Mouse (Mus musculus): Measurements from ENCODE around the gene Tanc2. TPM values are rescaled to one million over a fixed set of nuclear protein-coding genes. Genes with fewer than 3 reads are reported as not detected.

Tanc2 gene
- polyA plus RNA-seq, 1 experiment: 6.2 TPM

DNA sequence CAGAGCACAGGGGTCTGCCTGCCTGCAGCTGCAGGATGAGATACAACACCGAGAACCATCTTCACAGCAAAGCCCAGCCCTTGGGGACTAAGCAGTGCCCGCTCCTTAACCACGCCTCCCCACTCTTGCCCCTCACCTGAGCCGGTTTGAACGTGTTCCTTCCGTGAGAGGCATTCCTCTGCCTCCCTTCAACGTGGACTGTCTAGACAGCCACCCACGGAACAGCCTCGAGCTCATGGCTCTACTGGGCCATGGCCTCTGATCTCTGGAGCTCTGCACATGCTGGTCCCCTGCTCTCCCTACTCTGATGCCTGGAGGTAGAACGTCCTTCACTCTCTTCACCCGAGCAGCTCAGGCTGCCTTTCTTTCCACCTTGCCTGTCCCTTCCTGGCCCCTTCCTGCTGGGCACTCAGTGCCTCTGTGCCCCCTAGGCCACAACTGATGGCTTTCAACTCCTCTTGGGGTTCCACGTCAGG is 363.2 kb downstream of the Tanc2 start, which contains the start of gene Cyb561:
Gene Cyb561, minus strand, starts transcription at position 426 of the 476 bp plus-strand sequence.
- TF ChIP-seq CTCF (IDR thresholded peaks at IDR 0.05; ENCODE audit: control insufficient read depth, insufficient read depth, insufficient replicate concordance, low read depth, low read length) (no peak), POLR2A (IDR thresholded peaks at IDR 0.05; ENCODE audit: control insufficient read depth, low read depth, low read length) (no peak)
- Histone ChIP-seq H3K27ac (ENCODE audit: control insufficient read depth, insufficient read depth, low read depth, low read length) (no peak within 1 kb of the TSS), H3K4me3 (ENCODE audit: control insufficient read depth, low read depth, low read length) (no peak within 1 kb of the TSS)

DNA sequence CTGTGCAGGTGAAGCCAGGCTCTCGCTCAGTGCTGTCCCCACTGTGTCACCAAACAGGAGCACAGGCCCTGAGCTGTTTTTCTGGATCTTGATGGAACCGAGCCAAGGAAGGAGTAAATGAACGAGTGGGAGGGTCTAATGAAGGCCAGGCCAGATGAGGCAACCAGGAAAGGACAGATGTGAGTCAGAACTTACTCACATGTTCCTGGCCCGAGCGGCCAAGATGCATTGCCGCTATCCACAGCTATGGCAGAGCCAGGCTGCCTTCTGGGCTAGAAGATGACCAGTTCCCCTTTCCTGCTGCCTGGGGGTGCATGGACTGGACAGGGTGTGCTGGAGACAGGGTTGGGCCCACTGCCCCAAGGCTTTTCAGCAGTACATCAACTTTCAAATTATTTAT is 363.6 kb downstream of the Tanc2 start:
- Histone ChIP-seq H3K4me3 (ENCODE audit: control insufficient read depth, low read depth, low read length) (no peak overlapping the region), H3K27ac (ENCODE audit: control insufficient read depth, insufficient read depth, low read depth, low read length) (no peak overlapping the region), H3K27me3 (ENCODE audit: control insufficient read depth, insufficient read depth, low read length) (no peaks in the 10 kb centered on the region), H3K36me3 (ENCODE audit: control insufficient read depth, insufficient read depth, low read length) (no peaks in the 10 kb centered on the region; the same call in 1 of the 2 replicates), H3K4me1 (ENCODE audit: control insufficient read depth, insufficient read depth, low read length) (peaks cover 9% of the 10 kb centered on the region)
- no peak for TF ChIP-seq CTCF (IDR thresholded peaks at IDR 0.05; ENCODE audit: control insufficient read depth, insufficient read depth, insufficient replicate concordance, low read depth, low read length)
- TF ChIP-seq POLR2A (IDR thresholded peaks at IDR 0.05; ENCODE audit: control insufficient read depth, low read depth, low read length): no peak

More for the DNA sequence above, 363.2 kb downstream of the Tanc2 start, which contains the start of gene Cyb561:
- Histone ChIP-seq H3K4me1 (ENCODE audit: control insufficient read depth, insufficient read depth, low read length) (peaks cover 9% of the 10 kb centered on the region), H3K27me3 (ENCODE audit: control insufficient read depth, insufficient read depth, low read length) (no peaks in the 10 kb centered on the region), H3K36me3 (ENCODE audit: control insufficient read depth, insufficient read depth, low read length) (no peaks in the 10 kb centered on the region; the same call in 1 of the 2 replicates)

DNA sequence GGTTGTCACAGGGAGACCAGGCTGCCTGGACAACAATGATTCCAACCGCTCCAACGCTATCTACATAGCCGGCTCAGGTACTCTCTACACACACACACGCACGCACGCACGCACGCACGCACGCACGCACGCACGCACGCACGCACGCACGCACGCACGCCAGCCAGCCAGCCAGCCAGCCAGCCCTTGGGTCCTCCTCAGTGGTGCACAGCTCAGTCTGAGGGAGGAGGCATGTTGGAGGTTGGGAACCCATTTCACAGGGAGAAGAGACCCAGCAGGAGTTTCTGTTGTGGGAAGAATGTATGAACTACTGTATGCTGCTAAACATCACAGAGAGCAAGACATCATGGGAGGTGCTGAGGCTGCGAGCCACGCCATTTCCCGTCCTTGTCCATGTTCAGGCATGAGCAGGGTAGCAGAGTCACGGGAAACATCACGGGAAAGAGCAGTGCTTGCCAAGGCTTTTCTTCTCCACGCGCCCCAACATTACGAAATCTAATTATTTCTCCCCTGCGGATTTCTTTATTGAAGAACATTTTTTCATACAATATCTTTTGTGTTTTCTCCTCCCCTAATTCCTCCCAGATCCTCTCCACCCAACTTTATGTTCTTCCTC is 366.1 kb downstream of the Tanc2 start:
- Histone ChIP-seq H3K4me3 (ENCODE audit: control insufficient read depth, low read depth, low read length) (peak overlapping the region; percentile 71), H3K36me3 (ENCODE audit: control insufficient read depth, insufficient read depth, low read length) (no peaks in the 10 kb centered on the region; the same call in 1 of the 2 replicates), H3K27ac (ENCODE audit: control insufficient read depth, insufficient read depth, low read depth, low read length) (peak overlapping the region; percentile 46; the same call in 1 of the 2 replicates), H3K4me1 (ENCODE audit: control insufficient read depth, insufficient read depth, low read length) (peaks cover 16% of the 10 kb centered on the region), H3K27me3 (ENCODE audit: control insufficient read depth, insufficient read depth, low read length) (no peaks in the 10 kb centered on the region)
- TF ChIP-seq CTCF (IDR thresholded peaks at IDR 0.05; ENCODE audit: control insufficient read depth, insufficient read depth, insufficient replicate concordance, low read depth, low read length) (no peak), POLR2A (IDR thresholded peaks at IDR 0.05; ENCODE audit: control insufficient read depth, low read depth, low read length) (peak; percentile 30; the same call in 1 of the 2 replicates)

DNA sequence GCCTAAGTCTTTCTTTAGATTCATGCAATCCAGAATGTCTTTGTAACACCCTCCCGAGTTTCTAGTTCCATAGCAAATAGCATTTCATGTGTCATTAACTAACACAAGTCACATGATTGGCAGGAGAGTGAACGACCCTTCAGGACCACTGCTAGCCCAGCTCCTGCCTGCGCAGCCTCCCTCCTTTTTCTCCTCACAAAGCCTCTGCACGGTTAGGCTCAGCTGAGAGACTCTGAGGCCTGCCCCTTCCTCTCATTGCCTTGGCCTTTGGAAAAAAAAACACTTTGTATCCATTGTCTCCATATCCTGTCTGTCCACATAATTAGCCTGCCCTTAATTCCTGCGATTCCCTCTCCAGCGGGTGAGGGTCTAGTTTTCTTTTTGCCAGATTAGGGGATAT is 367.7 kb downstream of the Tanc2 start:
- Histone ChIP-seq H3K4me1 (ENCODE audit: control insufficient read depth, insufficient read depth, low read length) (peaks cover 16% of the 10 kb centered on the region), H3K27me3 (ENCODE audit: control insufficient read depth, insufficient read depth, low read length) (no peaks in the 10 kb centered on the region), H3K27ac (ENCODE audit: control insufficient read depth, insufficient read depth, low read depth, low read length) (peak overlapping the region; percentile 33; the same call in 1 of the 2 replicates), H3K36me3 (ENCODE audit: control insufficient read depth, insufficient read depth, low read length) (no peaks in the 10 kb centered on the region; the same call in 1 of the 2 replicates), H3K4me3 (ENCODE audit: control insufficient read depth, low read depth, low read length) (no peak overlapping the region)
- TF ChIP-seq POLR2A (IDR thresholded peaks at IDR 0.05; ENCODE audit: control insufficient read depth, low read depth, low read length) (no peak), CTCF (IDR thresholded peaks at IDR 0.05; ENCODE audit: control insufficient read depth, insufficient read depth, insufficient replicate concordance, low read depth, low read length) (no peak)

DNA sequence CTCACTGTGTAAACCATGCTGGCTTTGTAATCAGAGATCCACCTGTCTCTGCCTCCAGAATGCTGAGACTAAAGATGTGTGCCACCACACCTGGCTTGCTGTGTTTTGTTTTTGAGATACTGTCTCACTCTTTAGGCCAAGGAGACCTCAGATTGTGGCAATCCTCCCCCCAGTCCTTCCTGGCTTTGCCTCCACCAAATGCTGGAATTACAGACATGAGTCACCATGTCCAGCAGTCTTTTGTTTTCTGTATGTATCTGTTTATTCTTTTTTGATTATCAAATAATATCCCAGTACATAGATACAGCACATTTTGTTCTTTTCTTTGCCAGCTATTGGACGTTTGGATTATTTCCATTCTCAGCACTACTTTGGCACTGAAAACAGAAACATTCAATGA is 368.8 kb downstream of the Tanc2 start:
- no peak overlapping the region; the same call in 1 of the 2 replicates for H3K27ac ChIP-seq (ENCODE audit: control insufficient read depth, insufficient read depth, low read depth, low read length)

DNA sequence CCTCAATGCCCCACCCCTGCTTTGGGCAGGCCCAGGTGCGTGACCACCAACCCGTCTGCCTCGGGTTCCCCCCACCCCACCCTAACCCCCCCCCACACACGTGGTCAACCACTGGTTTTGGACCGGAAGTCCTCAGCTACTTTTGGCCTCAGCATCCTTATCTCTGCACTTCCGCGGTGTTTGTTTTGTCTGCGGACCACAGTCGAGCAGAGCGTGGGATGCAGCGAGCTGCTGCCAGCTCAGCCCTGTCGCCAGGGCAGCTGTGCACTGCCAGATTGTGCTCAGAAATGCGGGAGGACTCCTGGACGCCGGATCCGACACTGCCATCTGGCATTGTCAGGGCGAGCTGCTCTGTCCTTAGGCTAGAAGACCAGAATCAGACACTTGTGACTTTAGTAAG is 369.6 kb downstream of the Tanc2 start:
- TF ChIP-seq POLR2A (IDR thresholded peaks at IDR 0.05; ENCODE audit: control insufficient read depth, low read depth, low read length) (no peak), CTCF (IDR thresholded peaks at IDR 0.05; ENCODE audit: control insufficient read depth, insufficient read depth, insufficient replicate concordance, low read depth, low read length) (no peak)
- Histone ChIP-seq H3K4me3 (ENCODE audit: control insufficient read depth, low read depth, low read length) (peak overlapping the region; percentile 48), H3K4me1 (ENCODE audit: control insufficient read depth, insufficient read depth, low read length) (peaks cover 12% of the 10 kb centered on the region), H3K36me3 (ENCODE audit: control insufficient read depth, insufficient read depth, low read length) (no peaks in the 10 kb centered on the region), H3K27ac (ENCODE audit: control insufficient read depth, insufficient read depth, low read depth, low read length) (peak overlapping the region; percentile 66), H3K27me3 (ENCODE audit: control insufficient read depth, insufficient read depth, low read length) (no peaks in the 10 kb centered on the region)

More for the DNA sequence above, 368.8 kb downstream of the Tanc2 start:
- H3K4me1 ChIP-seq (ENCODE audit: control insufficient read depth, insufficient read depth, low read length): peaks cover 12% of the 10 kb centered on the region
- no peaks in the 10 kb centered on the region; the same call in 1 of the 2 replicates for H3K36me3 ChIP-seq (ENCODE audit: control insufficient read depth, insufficient read depth, low read length)
- H3K27me3 ChIP-seq (ENCODE audit: control insufficient read depth, insufficient read depth, low read length): no peaks in the 10 kb centered on the region
- H3K4me3 ChIP-seq (ENCODE audit: control insufficient read depth, low read depth, low read length): no peak overlapping the region
- no peak for TF ChIP-seq POLR2A (IDR thresholded peaks at IDR 0.05; ENCODE audit: control insufficient read depth, low read depth, low read length)
- no peak for TF ChIP-seq CTCF (IDR thresholded peaks at IDR 0.05; ENCODE audit: control insufficient read depth, insufficient read depth, insufficient replicate concordance, low read depth, low read length)

DNA sequence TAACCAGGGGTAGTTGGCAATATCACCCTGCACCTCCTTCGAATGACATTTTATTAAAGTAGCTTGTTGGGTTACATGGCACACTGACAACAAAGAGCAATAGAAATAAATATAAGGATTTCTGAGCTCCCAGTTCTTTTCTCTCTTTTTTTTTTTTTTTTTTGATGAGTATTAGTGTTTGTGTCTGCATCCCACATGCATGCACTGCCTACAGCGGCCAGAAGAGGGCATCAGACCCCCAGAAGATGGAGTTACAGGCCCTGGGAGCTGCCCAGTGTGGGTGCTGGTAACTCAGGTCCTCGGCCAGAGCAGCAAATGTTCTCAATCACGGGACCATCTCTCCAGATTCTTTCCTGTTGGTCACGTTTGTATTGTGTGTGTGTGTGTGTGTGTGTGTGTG is 374.9 kb downstream of the Tanc2 start:
- peaks cover 17% of the 10 kb centered on the region for H3K4me1 ChIP-seq (ENCODE audit: control insufficient read depth, insufficient read depth, low read length)
- H3K36me3 ChIP-seq (ENCODE audit: control insufficient read depth, insufficient read depth, low read length): no peaks in the 10 kb centered on the region
- H3K27ac ChIP-seq (ENCODE audit: control insufficient read depth, insufficient read depth, low read depth, low read length): no peak overlapping the region
- H3K27me3 ChIP-seq (ENCODE audit: control insufficient read depth, insufficient read depth, low read length): no peaks in the 10 kb centered on the region
- H3K4me3 ChIP-seq (ENCODE audit: control insufficient read depth, low read depth, low read length): no peak overlapping the region
- peak; percentile 60; the same call in 1 of the 2 replicates for TF ChIP-seq CTCF (IDR thresholded peaks at IDR 0.05; ENCODE audit: control insufficient read depth, insufficient read depth, insufficient replicate concordance, low read depth, low read length)
- TF ChIP-seq POLR2A (IDR thresholded peaks at IDR 0.05; ENCODE audit: control insufficient read depth, low read depth, low read length): no peak
